Mouse (Mus musculus) E14TG2a.4 (cell line): ENCODE measurements around the gene Serinc3.

Experiments
- CTCF ChIP-seq: conservative IDR thresholded peaks from 2 replicates; pipeline ENCODE4 v1.5.1; 2014; ENCODE audit warnings: low read length
- NANOG ChIP-seq: IDR thresholded peaks from 2 replicates; pipeline ENCODE4 v1.6.1; 2014; ENCODE audit warnings: borderline replicate concordance, low read length, mixed read lengths

DNA sequence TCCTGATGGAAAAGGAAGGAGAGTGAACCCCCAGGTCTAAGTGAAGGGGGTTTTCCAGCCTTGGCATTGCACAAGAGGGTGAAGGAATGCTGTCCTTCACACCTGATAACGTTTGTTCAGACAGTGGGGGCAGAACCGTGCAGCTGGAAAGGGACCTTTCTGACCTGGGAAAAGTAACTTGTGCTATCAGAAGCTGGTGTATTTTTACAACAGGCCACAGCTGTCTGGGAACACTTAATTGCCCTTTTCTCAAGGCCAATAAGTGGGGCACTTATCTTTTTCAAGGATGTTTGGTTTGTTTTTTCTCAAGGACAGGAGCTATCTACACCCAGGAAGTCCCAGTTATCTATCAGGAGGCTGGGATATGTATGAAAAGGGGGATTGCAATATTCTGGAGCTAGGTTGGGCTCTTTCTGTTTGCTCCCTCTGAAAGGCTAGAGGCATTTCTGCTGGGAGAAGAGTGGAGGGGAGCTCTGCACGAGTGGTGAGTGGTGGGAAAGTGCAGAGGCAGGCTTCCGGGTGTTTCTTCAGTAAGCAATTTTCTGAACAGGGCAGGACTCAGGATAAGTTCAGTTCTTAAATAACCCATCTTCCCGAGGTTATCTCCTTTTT lies 7.2 kb downstream of the Serinc3 start:
- TF ChIP-seq CTCF (no peak), NANOG (no peak)
